ENCODE assay signal across 22 mouse cellular contexts in the genomic region with DNA sequence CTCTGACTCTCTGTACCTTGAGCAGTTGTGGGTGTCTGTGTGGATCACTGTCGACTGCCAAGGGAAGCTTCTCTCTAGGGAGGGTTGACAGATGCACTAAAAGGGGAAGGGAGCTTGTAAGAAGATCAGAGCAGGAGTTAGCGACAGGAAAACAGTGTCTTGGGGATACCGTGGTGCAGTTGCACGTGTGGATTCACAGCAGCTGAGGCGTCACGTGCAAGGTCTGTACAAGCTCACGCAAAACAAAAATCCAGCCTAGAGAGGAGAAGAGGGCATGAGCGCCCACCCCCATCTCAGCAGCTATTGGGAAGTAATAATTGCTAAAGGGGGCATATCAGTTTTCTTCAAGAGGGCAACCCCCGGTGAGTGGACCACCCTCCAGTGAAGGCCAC.
DNase-seq lines count a peak whose midpoint lies in the region; ATAC-seq and TF ChIP-seq lines count a peak whose summit lies in the region.
"Had no signal": no experiment of that assay in that cellular context is flagged by ENCODE, and none has a peak within 500 bp of the region (broad histone marks: within the 10 kb centered on the region; RNA-seq: fewer than 3 reads in every experiment).

No protein-coding gene starts in this region.

- H3K4me3 ChIP-seq in intestine, embryonic 14.5 days (ENCODE audit: low read depth, low read length): no peak overlapping the region
- H3K4me3 ChIP-seq in intestine, postnatal 0 days (ENCODE audit: low read depth, low read length): no peak overlapping the region
- no peak overlapping the region for H3K4me3 ChIP-seq in CH12.LX (replicated peaks in 1 of 3; ENCODE audit: low read depth in 2 of 3, low read length in 2 of 3, poor library complexity in 1 of 3)
- H3K4me3 ChIP-seq in gastrocnemius, adult 2 months: no peak overlapping the region
- H3K4me3 ChIP-seq: embryonic facial prominence, embryonic 12.5 days; embryonic facial prominence, embryonic 15.5 days; erythroblast, embryonic 14.5 days; forebrain, embryonic 10.5 days; forebrain, embryonic 12.5 days had no signal

- no peaks in the 10 kb centered on the region for H3K36me3 ChIP-seq in intestine, embryonic 14.5 days (ENCODE audit: control insufficient read depth, insufficient read depth, low read length)
- no peaks in the 10 kb centered on the region for H3K36me3 ChIP-seq in intestine, postnatal 0 days (ENCODE audit: control insufficient read depth, insufficient read depth)
- no peaks in the 10 kb centered on the region for H3K36me3 ChIP-seq in CH12.LX (replicated peaks in 1 of 2; ENCODE audit: control insufficient read depth in 1 of 2, insufficient read depth in 1 of 2, low read length in 1 of 2)
- H3K36me3 ChIP-seq: embryonic facial prominence, embryonic 12.5 days; embryonic facial prominence, embryonic 15.5 days; forebrain, embryonic 10.5 days; forebrain, embryonic 12.5 days; G1E had no signal

- no peak overlapping the region for H3K27ac ChIP-seq in intestine, embryonic 14.5 days (ENCODE audit: low read depth)
- no peak overlapping the region for H3K27ac ChIP-seq in intestine, postnatal 0 days (ENCODE audit: low read depth, low read length)
- peak overlapping the region; percentile 41; the same call in 1 of the 2 replicates for H3K27ac ChIP-seq in CH12.LX (ENCODE audit: insufficient read depth, low read depth)
- H3K27ac ChIP-seq in gastrocnemius, adult 2 months: no peak overlapping the region
- H3K27ac ChIP-seq: embryonic facial prominence, embryonic 12.5 days; embryonic facial prominence, embryonic 15.5 days; forebrain, embryonic 10.5 days; forebrain, embryonic 12.5 days had no signal

- H3K4me1 ChIP-seq in intestine, embryonic 14.5 days (replicated peaks; ENCODE audit: control insufficient read depth, insufficient read depth, low read length): no peaks in the 10 kb centered on the region
- no peaks in the 10 kb centered on the region for H3K4me1 ChIP-seq in intestine, postnatal 0 days (replicated peaks; ENCODE audit: control insufficient read depth, insufficient read depth, low read length)
- H3K4me1 ChIP-seq in CH12.LX (ENCODE audit: control insufficient read depth in 1 of 2, insufficient read depth in 2 of 2): peaks cover 24 to 60% of the 10 kb centered on the region in 2 experiments
- H3K4me1 ChIP-seq: embryonic facial prominence, embryonic 12.5 days; embryonic facial prominence, embryonic 15.5 days had no signal

- H3K9me3 ChIP-seq in intestine, embryonic 14.5 days (ENCODE audit: control insufficient read depth, low read length): no peaks in the 10 kb centered on the region
- H3K9me3 ChIP-seq in intestine, postnatal 0 days (ENCODE audit: control insufficient read depth): no peaks in the 10 kb centered on the region
- H3K9me3 ChIP-seq in CH12.LX (replicated peaks; ENCODE audit: low read length): no peaks in the 10 kb centered on the region
- H3K9me3 ChIP-seq: embryonic facial prominence, embryonic 12.5 days; embryonic facial prominence, embryonic 15.5 days; forebrain, embryonic 10.5 days; forebrain, embryonic 12.5 days had no signal

- H3K27me3 ChIP-seq in intestine, embryonic 14.5 days (replicated peaks; ENCODE audit: control insufficient read depth, insufficient read depth, low read length): no peaks in the 10 kb centered on the region
- no peaks in the 10 kb centered on the region for H3K27me3 ChIP-seq in intestine, postnatal 0 days (replicated peaks; ENCODE audit: control insufficient read depth, insufficient read depth, low read length)
- no peaks in the 10 kb centered on the region for H3K27me3 ChIP-seq in CH12.LX (replicated peaks)
- H3K27me3 ChIP-seq: embryonic facial prominence, embryonic 12.5 days; embryonic facial prominence, embryonic 15.5 days; forebrain, embryonic 12.5 days; Patski had no signal

- H3K79me2 ChIP-seq in CH12.LX (replicated peaks; ENCODE audit: control insufficient read depth, extremely low read depth, insufficient read depth, poor library complexity, severe bottlenecking): no peaks in the 10 kb centered on the region

- intact Hi-C loops in gastrocnemius, adult 2 months (cut with DNase I): loop anchor here (5.0 to 10.0 kb wide), 2 partner anchors 260 to 323 kb away; no protein-coding TSS in a partner anchor

- DNase-seq in frontal cortex, postnatal 25 days (ENCODE audit: low spot score in 2 of 2): no peak
- peak; percentile 48 for DNase-seq in intestine, embryonic 14.5 days (ENCODE audit: low spot score)
- DNase-seq in CH12.LX (ENCODE audit: extremely low read depth): peak; percentile 35
- peak; percentile 27 for DNase-seq in brain, adult 2 months (ENCODE audit: low read depth, low spot score)
- no peak for DNase-seq in gastrocnemius, adult 2 months
- DNase-seq: adrenal gland, adult 8-10 months; adrenal gland, postnatal 14 days; cerebellum, adult 11 months; cerebellum, adult 8-10 months; cerebellum, adult 9-11 months; cerebellum, postnatal 36 days; embryo, embryonic 11 days had no signal

- H3K9ac ChIP-seq in intestine, embryonic 14.5 days (ENCODE audit: low read length): no peak overlapping the region
- no peak overlapping the region for H3K9ac ChIP-seq in intestine, postnatal 0 days (ENCODE audit: low read depth, low read length)
- H3K9ac ChIP-seq in CH12.LX (ENCODE audit: insufficient read depth, low read depth): no peak overlapping the region
- H3K9ac ChIP-seq: embryonic facial prominence, embryonic 12.5 days; embryonic facial prominence, embryonic 15.5 days; forebrain, embryonic 12.5 days had no signal

- no peak for TF ChIP-seq EP300 in CH12.LX (IDR thresholded peaks at IDR 0.05; ENCODE audit: low read length)

- in situ Hi-C loops in CH12.LX (cut with MboI; ENCODE audit: low pct_ligation_motif_present, low pct_unique_long_range_greater_than_20kb, low sequenced_read_pairs): loop anchor here (10.0 kb wide), 2 partner anchors 50 to 320 kb away; no protein-coding TSS in a partner anchor

- WGBS in intestine, embryonic 14.5 days: 85% methylated on average over 9 of the region's 9 CpGs
- WGBS in intestine, postnatal 0 days: 89% methylated on average over 9 of the region's 9 CpGs

- H3K4me2 ChIP-seq in intestine, embryonic 14.5 days (ENCODE audit: low read length): no peak overlapping the region
- H3K4me2 ChIP-seq in intestine, postnatal 0 days (replicated peaks; ENCODE audit: low read depth): no peak overlapping the region
- peak overlapping the region; percentile 57; the same call in 1 of the 2 replicates for H3K4me2 ChIP-seq in CH12.LX (ENCODE audit: insufficient read depth, low read depth, poor library complexity, severe bottlenecking)
- H3K4me2 ChIP-seq: embryonic facial prominence, embryonic 12.5 days; embryonic facial prominence, embryonic 15.5 days; forebrain, embryonic 12.5 days had no signal

- no peak for TF ChIP-seq POLR2A in CH12.LX (IDR thresholded peaks at IDR 0.05; ENCODE audit: low read depth, low read length)

- TF ChIP-seq RAD21 in CH12.LX (IDR thresholded peaks at IDR 0.05; ENCODE audit: low read depth, low read length): no peak

- dilution Hi-C loops in CH12.LX (cut with MboI; ENCODE audit: extremely low pct_ligation_motif_present, extremely low pct_unique_long_range_greater_than_20kb, low sequenced_read_pairs): no loop called here

- peak; percentile 55 for ATAC-seq in frontal cortex, adult (ENCODE audit: low TSS enrichment)
- ATAC-seq in intestine, embryonic 14.5 days (replicated peaks; ENCODE audit: low FRiP score, low TSS enrichment, low read depth): no peak
- ATAC-seq in intestine, postnatal 0 days: no peak
- ATAC-seq: activated CD4-positive, CD25-positive, alpha-beta regulatory T cell, adult 4 months had no signal

- no peak for TF ChIP-seq CTCF in intestine, postnatal 0 days (IDR thresholded peaks at IDR 0.05; ENCODE audit: low read depth)
- TF ChIP-seq CTCF in CH12.LX (conservative IDR thresholded peaks at IDR 0.05 in 1 of 2, IDR thresholded peaks at IDR 0.05 in 1 of 2; ENCODE audit: low read depth in 2 of 2, low read length in 2 of 2): no peak
- no peak for TF ChIP-seq CTCF in gastrocnemius, adult 2 months (IDR thresholded peaks at IDR 0.05)

TF ChIP-seq in CH12.LX, 34 proteins besides CTCF, POLR2A, EP300 and RAD21:
- TF ChIP-seq JUN (IDR thresholded peaks at IDR 0.05; ENCODE audit: insufficient read depth, low read depth, low read length) (no peak), MEF2A (IDR thresholded peaks at IDR 0.05; ENCODE audit: borderline replicate concordance, low read depth, low read length) (no peak), BHLHE40 (IDR thresholded peaks at IDR 0.05; ENCODE audit: low read depth, low read length) (peak; percentile 95), KAT2A (IDR thresholded peaks at IDR 0.05; ENCODE audit: insufficient replicate concordance, low read length) (no peak), MXI1 (IDR thresholded peaks at IDR 0.05; ENCODE audit: low read depth, low read length) (no peak)

Comparison
In these comparisons a context has a peak if more than half of its experiments do, and no peak if none do; other contexts are left out.
1. DNase-seq: peak in intestine, embryonic 14.5 days (single experiment), CH12.LX (single experiment) and brain, adult 2 months (single experiment); none in frontal cortex, postnatal 25 days (0 of 2) and gastrocnemius, adult 2 months (single experiment).